Mouse (Mus musculus) heart, adult 2 months (tissue): ENCODE data around the gene Gm11213. TPM values are rescaled to one million over a fixed set of nuclear protein-coding genes. Genes with fewer than 3 reads are reported as not detected.

Experiments
- DNase-seq, 2 experiments: peaks; one replicate each; pipeline ENCODE4 v3.0.0; 2021
- H3K27ac ChIP-seq: fragments of 200-600 bp; 2 replicates; pipeline ENCODE4 v1.8.1; 2022
- H3K27me3 ChIP-seq: fragments of 200-500 bp; 2 replicates; pipeline ENCODE4 v1.6.1; 2012; ENCODE audit warnings: mild to moderate bottlenecking, low read length, inconsistent platforms, mixed read lengths; ENCODE audit not compliant: control insufficient read depth, insufficient read depth
- H3K36me3 ChIP-seq: fragments of 200-500 bp; 2 replicates; pipeline ENCODE4 v1.6.1; 2012; ENCODE audit warnings: low read length, inconsistent platforms; ENCODE audit not compliant: control insufficient read depth, insufficient read depth
- H3K4me1 ChIP-seq: fragments of 200-500 bp; 2 replicates; pipeline ENCODE4 v1.6.1; 2011; ENCODE audit warnings: low read length; ENCODE audit not compliant: control insufficient read depth, insufficient read depth
- H3K4me3 ChIP-seq: fragments of 200-600 bp; 2 replicates; pipeline ENCODE4 v1.8.1; 2022
- H3K79me2 ChIP-seq: fragments of 200-500 bp; replicated peaks from 2 replicates; pipeline ENCODE4 v1.6.1; 2012; ENCODE audit warnings: mild to moderate bottlenecking, inconsistent platforms, low read length, moderate library complexity, mixed read lengths; ENCODE audit not compliant: control insufficient read depth, insufficient read depth
- H3K9ac ChIP-seq: fragments of 200-500 bp; 2 replicates; pipeline ENCODE4 v1.6.1; 2012; ENCODE audit warnings: low read depth, mild to moderate bottlenecking, control low read depth, inconsistent platforms, low read length, mixed read lengths
- CTCF ChIP-seq: fragments of 200-600 bp; IDR thresholded peaks from 2 replicates; pipeline ENCODE4 v1.8.1; 2022; ENCODE audit warnings: antibody characterized with exemption, mild to moderate bottlenecking, moderate library complexity
- EP300 ChIP-seq: fragments of 200-500 bp; IDR thresholded peaks from 2 replicates; pipeline ENCODE4 v1.6.1; 2011; ENCODE audit warnings: low read depth, low read length, control low read depth; ENCODE audit not compliant: insufficient read depth
- POLR2A ChIP-seq: fragments of 200-500 bp; IDR thresholded peaks from 2 replicates; pipeline ENCODE4 v1.6.1; 2011; ENCODE audit warnings: mild to moderate bottlenecking, low read depth, low read length, control low read depth; ENCODE audit not compliant: insufficient read depth
- WGBS: fragments of 180-500 bp; shearing (Covaris S2); methylation state at CpG from one replicate; pipeline ENCODE4 v1.1.7; 2018; 5-methylcytosine and 5-hydroxymethylcytosine counted together
- intact Hi-C: fragments of 180-260 bp; cut with DNase I; formaldehyde crosslinking; loops from one replicate; pipeline ENCODE4 v1.15.1; 2025
- polyA plus RNA-seq: library from polyadenylated mRNA; depleted of rRNA; stranded (reverse); fragments of >200 nt; gene quantifications from 2 replicates; pipeline ENCODE4 v1.2.3, GENCODE M21; 2012
- total RNA-seq, 2 experiments: library from RNA; stranded (reverse); gene quantifications; 2 replicates each; pipeline ENCODE4 v1.2.3; 2021

The Gm11213 gene
- total and polyA plus RNA-seq, 3 experiments = not detected

DNA sequence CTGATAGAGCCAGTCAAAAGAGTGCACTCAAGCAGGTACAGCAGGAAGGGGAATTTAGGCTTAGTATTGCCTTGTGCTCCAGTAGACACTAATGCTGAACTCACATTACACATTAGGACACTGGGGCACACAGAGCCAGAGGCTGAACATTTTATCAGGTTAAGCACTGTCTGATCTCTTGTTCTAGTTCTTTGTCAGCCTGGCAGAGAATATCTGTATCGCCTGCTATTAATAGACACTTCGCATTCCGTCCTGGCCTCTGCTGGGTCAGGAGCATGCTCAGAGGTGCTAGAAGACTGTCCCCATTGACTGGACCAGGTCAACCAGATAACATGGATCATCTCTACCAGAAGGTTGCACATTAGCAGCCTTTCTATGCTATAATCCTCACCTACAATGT is 484 bp upstream of the Gm11213 start:
- Histone ChIP-seq H3K27ac (peak overlapping the region; percentile 75), H3K27me3 (no peaks in the 10 kb centered on the region), H3K9ac (no peak overlapping the region), H3K4me1 (peaks cover 2% of the 10 kb centered on the region; the same call in 1 of the 2 replicates), H3K79me2 (no peaks in the 10 kb centered on the region), H3K4me3 (no peak overlapping the region), H3K36me3 (no peaks in the 10 kb centered on the region; the same call in 1 of the 2 replicates)
- peak in 1 of 2 experiments; percentile 59 for DNase-seq
- no peak for TF ChIP-seq CTCF
- TF ChIP-seq EP300 = peak; percentile 91
- intact Hi-C loops = loop anchor here (5.0 kb wide), 1 partner anchor 93 kb away; no protein-coding TSS in a partner anchor
- 59% methylated on average over 3 of the region's 3 CpGs for WGBS

DNA sequence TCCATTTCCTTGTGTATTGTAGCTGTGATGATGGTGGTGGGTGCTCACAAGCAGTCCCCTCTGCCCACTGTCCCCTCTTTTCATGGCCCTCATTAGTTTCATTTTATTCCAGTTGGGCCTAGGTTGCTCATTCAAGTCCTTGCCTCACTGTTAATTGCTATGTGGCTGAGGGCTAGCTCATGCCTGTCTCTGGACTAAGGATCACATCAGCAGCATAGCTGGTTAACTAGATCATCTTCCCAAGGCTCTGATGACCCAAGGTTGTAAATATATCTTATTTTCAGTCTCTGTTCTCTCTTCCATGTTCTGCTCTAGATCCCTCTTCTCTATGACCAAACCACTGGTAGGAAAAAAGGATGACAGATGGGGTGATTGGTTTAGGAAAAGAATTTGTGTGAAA is 3.8 kb downstream of the Gm11213 start:
- Histone ChIP-seq H3K9ac (no peak overlapping the region), H3K36me3 (no peaks in the 10 kb centered on the region; the same call in 1 of the 2 replicates), H3K4me1 (peaks cover 1% of the 10 kb centered on the region; the same call in 1 of the 2 replicates), H3K4me3 (no peak overlapping the region), H3K27me3 (no peaks in the 10 kb centered on the region), H3K27ac (no peak overlapping the region), H3K79me2 (no peaks in the 10 kb centered on the region)
- no peak for DNase-seq
- intact Hi-C loops = no loop called here
- TF ChIP-seq CTCF (no peak), POLR2A (no peak), EP300 (no peak)

DNA sequence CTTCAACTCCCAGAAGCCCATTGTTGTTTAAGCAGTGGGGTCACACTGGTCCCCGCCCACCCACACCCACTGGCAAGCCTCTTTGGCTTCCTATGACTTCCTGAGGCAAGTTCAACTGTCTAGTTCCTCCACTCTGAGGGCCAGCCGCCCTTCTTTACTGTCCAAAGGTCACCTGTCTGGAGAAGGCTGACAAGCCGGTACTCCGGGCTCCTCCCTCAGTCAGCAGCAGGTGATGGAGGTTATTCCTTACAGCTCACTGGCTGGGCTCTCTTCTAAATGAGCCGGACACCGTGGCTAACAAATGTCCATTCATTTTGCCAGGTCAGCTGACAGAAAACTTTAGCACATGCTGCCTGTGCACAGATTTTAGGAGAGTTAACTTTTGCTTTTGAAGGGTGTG is 4.3 kb downstream of the Gm11213 start:
- no peak overlapping the region for H3K4me3 ChIP-seq
- WGBS = 78% methylated on average over 6 of the region's 6 CpGs

DNA sequence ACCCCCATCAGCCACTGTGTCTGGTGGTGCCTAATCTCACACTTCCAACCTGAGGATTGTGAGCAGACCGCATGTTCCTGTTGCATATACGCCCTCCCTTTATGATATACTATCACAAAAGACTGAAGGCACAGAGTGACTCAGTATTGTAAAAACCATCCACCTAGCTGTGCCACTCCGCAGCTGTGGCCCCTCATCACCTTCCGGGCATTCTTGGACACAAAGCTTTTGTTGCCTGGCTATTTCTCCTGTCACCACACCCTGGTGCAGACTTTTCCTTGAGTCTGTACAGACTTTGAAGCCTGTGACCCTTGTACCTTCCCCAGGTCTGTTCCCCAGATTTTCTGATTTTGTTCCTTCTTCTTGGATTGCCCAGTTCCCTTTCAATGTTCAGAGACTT is 9.1 kb downstream of the Gm11213 start:
- H3K9ac ChIP-seq = no peak overlapping the region
- peaks cover 2% of the 10 kb centered on the region; the same call in 1 of the 2 replicates for H3K36me3 ChIP-seq
- no peaks in the 10 kb centered on the region for H3K27me3 ChIP-seq
- no peak overlapping the region for H3K4me3 ChIP-seq
- 97% methylated on average over 4 of the region's 4 CpGs for WGBS
- DNase-seq = no peak
- H3K27ac ChIP-seq = no peak overlapping the region
- TF ChIP-seq CTCF (no peak), POLR2A (no peak), EP300 (no peak)
- no peaks in the 10 kb centered on the region for H3K79me2 ChIP-seq
- peaks cover 6% of the 10 kb centered on the region for H3K4me1 ChIP-seq
- intact Hi-C loops = loop anchor here (2.0 kb wide), 1 partner anchor 37 kb away; the partner anchor contains the start of gene Tmem268

More for the DNA sequence above, 4.3 kb downstream of the Gm11213 start:
- DNase-seq = no peak
- Histone ChIP-seq H3K27me3 (no peaks in the 10 kb centered on the region), H3K4me1 (no peaks in the 10 kb centered on the region; the same call in 1 of the 2 replicates), H3K9ac (no peak overlapping the region), H3K36me3 (no peaks in the 10 kb centered on the region; the same call in 1 of the 2 replicates), H3K79me2 (no peaks in the 10 kb centered on the region), H3K27ac (no peak overlapping the region)
- TF ChIP-seq EP300 = no peak
- TF ChIP-seq CTCF = no peak
- no peak for TF ChIP-seq POLR2A
- intact Hi-C loops = no loop called here

GRCm38 (mm10) chr4:63595259-63595658 is 9.8 kb downstream of the Gm11213 start:
- intact Hi-C loops = no loop called here
- Histone ChIP-seq H3K27ac (no peak overlapping the region), H3K4me3 (no peak overlapping the region), H3K27me3 (no peaks in the 10 kb centered on the region), H3K4me1 (peaks cover 6% of the 10 kb centered on the region), H3K79me2 (no peaks in the 10 kb centered on the region), H3K36me3 (peaks cover 2% of the 10 kb centered on the region; the same call in 1 of the 2 replicates), H3K9ac (no peak overlapping the region)
- 35% methylated on average over 10 of the region's 10 CpGs for WGBS
- DNase-seq = no peak
- TF ChIP-seq EP300 = no peak
- TF ChIP-seq POLR2A = no peak
- no peak for TF ChIP-seq CTCF

- 42% methylated on average over 5 of the region's 5 CpGs for WGBS
- intact Hi-C loops = no loop called here
- Histone ChIP-seq H3K27ac (peak overlapping the region; percentile 3; the same call in 1 of the 2 replicates), H3K79me2 (no peaks in the 10 kb centered on the region), H3K36me3 (peaks cover 2% of the 10 kb centered on the region; the same call in 1 of the 2 replicates), H3K27me3 (no peaks in the 10 kb centered on the region), H3K9ac (no peak overlapping the region), H3K4me3 (no peak overlapping the region), H3K4me1 (peaks cover 6% of the 10 kb centered on the region)
- peak in 1 of 2 experiments; percentile 37 for DNase-seq
- TF ChIP-seq POLR2A (no peak), CTCF (no peak), EP300 (no peak)
These were observed 10.5 kb downstream of the Gm11213 start for GRCm38 (mm10) chr4:63594459-63595110.
